8 mouse cellular contexts compared by ENCODE assay signal in genomic region chr7:116237157-116237981, GRCm38 (mm10).
DNase-seq lines count a peak whose midpoint lies in the region; ATAC-seq and TF ChIP-seq lines count a peak whose summit lies in the region.

No protein-coding gene starts in this region.

- H3K9ac ChIP-seq in hindbrain, embryonic 12.5 days = peak overlapping the region; percentile 51
- H3K9ac ChIP-seq in limb, embryonic 14.5 days (ENCODE audit: low read depth, low read length, severe bottlenecking) = peak overlapping the region; percentile 58
- H3K9ac ChIP-seq in midbrain, embryonic 15.5 days = peak overlapping the region; percentile 46

- peaks cover 31% of the 10 kb centered on the region for H3K27me3 ChIP-seq in hindbrain, embryonic 12.5 days
- H3K27me3 ChIP-seq in limb, embryonic 14.5 days (ENCODE audit: control insufficient read depth, insufficient read depth, low read length) = peaks cover 12% of the 10 kb centered on the region; the same call in 1 of the 2 replicates
- H3K27me3 ChIP-seq in midbrain, embryonic 15.5 days (replicated peaks) = no peaks in the 10 kb centered on the region

- no peaks in the 10 kb centered on the region for H3K4me1 ChIP-seq in embryonic fibroblast, embryonic 13.5 days (ENCODE audit: control insufficient read depth, insufficient read depth, low read length)
- peaks cover 37% of the 10 kb centered on the region for H3K4me1 ChIP-seq in hindbrain, embryonic 12.5 days
- peaks cover 11% of the 10 kb centered on the region for H3K4me1 ChIP-seq in limb, embryonic 14.5 days (ENCODE audit: control insufficient read depth, insufficient read depth, low read length)
- peaks cover 19% of the 10 kb centered on the region for H3K4me1 ChIP-seq in midbrain, embryonic 15.5 days

- no peak for TF ChIP-seq POLR2A in embryonic fibroblast, embryonic 13.5 days (IDR thresholded peaks at IDR 0.05; ENCODE audit: low read depth, low read length)
- TF ChIP-seq POLR2A in limb, embryonic 14.5 days (IDR thresholded peaks at IDR 0.05; ENCODE audit: borderline replicate concordance, extremely low read depth, insufficient read depth, insufficient read length) = no peak

- no peak overlapping the region for H3K27ac ChIP-seq in embryonic fibroblast, embryonic 13.5 days (ENCODE audit: insufficient read depth, low read length)
- no peak overlapping the region for H3K27ac ChIP-seq in hindbrain, embryonic 12.5 days
- H3K27ac ChIP-seq in limb, embryonic 14.5 days (replicated peaks; ENCODE audit: low read depth, low read length) = no peak overlapping the region
- peak overlapping the region; percentile 45 for H3K27ac ChIP-seq in midbrain, embryonic 15.5 days

- H3K4me3 ChIP-seq in embryonic fibroblast, embryonic 13.5 days (ENCODE audit: insufficient read depth, low read length) = peak overlapping the region; percentile 5; the same call in 1 of the 2 replicates
- peak overlapping the region; percentile 43 for H3K4me3 ChIP-seq in hindbrain, embryonic 12.5 days
- peak overlapping the region; percentile 45 for H3K4me3 ChIP-seq in limb, embryonic 14.5 days (replicated peaks; ENCODE audit: low read length)
- H3K4me3 ChIP-seq in midbrain, embryonic 15.5 days = peak overlapping the region; percentile 50

- no peak for TF ChIP-seq CTCF in embryonic fibroblast, embryonic 13.5 days (IDR thresholded peaks at IDR 0.05; ENCODE audit: borderline replicate concordance, insufficient read depth, low read length)

- H3K9me3 ChIP-seq in hindbrain, embryonic 12.5 days (replicated peaks) = no peaks in the 10 kb centered on the region
- H3K9me3 ChIP-seq in limb, embryonic 14.5 days (ENCODE audit: control insufficient read depth, low read length) = no peaks in the 10 kb centered on the region
- no peaks in the 10 kb centered on the region for H3K9me3 ChIP-seq in midbrain, embryonic 15.5 days

- 2% methylated on average over 68 of the region's 69 CpGs for WGBS in hindbrain, embryonic 12.5 days
- WGBS in limb, embryonic 14.5 days = 1% methylated on average over 59 of the region's 69 CpGs
- 2% methylated on average over 69 of the region's 69 CpGs for WGBS in midbrain, embryonic 15.5 days

- H3K36me3 ChIP-seq in hindbrain, embryonic 12.5 days = no peaks in the 10 kb centered on the region
- H3K36me3 ChIP-seq in limb, embryonic 14.5 days (ENCODE audit: control insufficient read depth, insufficient read depth, low read length) = no peaks in the 10 kb centered on the region
- H3K36me3 ChIP-seq in midbrain, embryonic 15.5 days (replicated peaks) = no peaks in the 10 kb centered on the region

- peak; percentile 68 for ATAC-seq in hindbrain, embryonic 12.5 days (ENCODE audit: low FRiP score)
- 0 out of 2 replicates have a peak, but pooled peaks have one; percentile 41 for ATAC-seq in limb, embryonic 14.5 days (ENCODE audit: low FRiP score, low read depth)
- peak; percentile 68 for ATAC-seq in midbrain, embryonic 15.5 days (replicated peaks)
- ATAC-seq in activated CD4-positive, CD25-positive, alpha-beta regulatory T cell, adult 4 months = no peak

- DNase-seq in thymus, postnatal 0 days (ENCODE audit: low spot score) = peak; percentile 36
- DNase-seq in thymus, postnatal 25 days = no peak
- DNase-seq in limb, embryonic 14.5 days (ENCODE audit: low spot score) = no peak
- no peak for DNase-seq in gastrocnemius, postnatal 4 days (ENCODE audit: low spot score in 2 of 2)

- H3K4me2 ChIP-seq in hindbrain, embryonic 12.5 days (replicated peaks) = peak overlapping the region; percentile 86
- H3K4me2 ChIP-seq in limb, embryonic 14.5 days (replicated peaks; ENCODE audit: low read depth, low read length, severe bottlenecking) = peak overlapping the region; percentile 99
- H3K4me2 ChIP-seq in midbrain, embryonic 15.5 days = peak overlapping the region; percentile 91
